Mouse (Mus musculus): ENCODE results near the gene Zfp52. TPM values are rescaled to one million over a fixed set of nuclear protein-coding genes. Genes with fewer than 3 reads are reported as not detected.

The Zfp52 gene
- polyA plus RNA-seq, 1 experiment from 2014 or later, result 3.1 TPM

- peak overlapping the region; percentile 93 for H3K4me2 ChIP-seq (ENCODE audit: low read length)
- ATAC-seq, result peak; percentile 88
- peak overlapping the region; percentile 75 for H3K27ac ChIP-seq (ENCODE audit: low read length)
- H3K36me3 ChIP-seq (ENCODE audit: control insufficient read depth, insufficient read depth), result no peaks in the 10 kb centered on the region
- H3K27me3 ChIP-seq (replicated peaks; ENCODE audit: control insufficient read depth, insufficient read depth, low read length), result no peaks in the 10 kb centered on the region
- no peaks in the 10 kb centered on the region for H3K9me3 ChIP-seq (ENCODE audit: control insufficient read depth, low read length)
- peak overlapping the region; percentile 66 for H3K9ac ChIP-seq (replicated peaks; ENCODE audit: low read depth, low read length)
- under 1% methylated on average over 37 of the region's 37 CpGs for WGBS
- H3K4me3 ChIP-seq (replicated peaks; ENCODE audit: low read length), result peak overlapping the region; percentile 65
- H3K4me1 ChIP-seq (replicated peaks; ENCODE audit: control insufficient read depth, insufficient read depth, low read length), result peaks cover 6% of the 10 kb centered on the region
Measured at GRCm38 (mm10) chr17:21516201-21517129, 18.9 kb upstream of the Zfp52 start.

- H3K9ac ChIP-seq (replicated peaks; ENCODE audit: low read depth, low read length), result peak overlapping the region; percentile 66
- WGBS, result 33% methylated on average over 4 of the region's 4 CpGs
- H3K4me1 ChIP-seq (replicated peaks; ENCODE audit: control insufficient read depth, insufficient read depth, low read length), result peaks cover 6% of the 10 kb centered on the region
- H3K27ac ChIP-seq (ENCODE audit: low read length), result peak overlapping the region; percentile 75; the same call in 1 of the 2 replicates
- no peaks in the 10 kb centered on the region for H3K36me3 ChIP-seq (ENCODE audit: control insufficient read depth, insufficient read depth)
- no peaks in the 10 kb centered on the region for H3K9me3 ChIP-seq (ENCODE audit: control insufficient read depth, low read length)
- H3K4me3 ChIP-seq (replicated peaks; ENCODE audit: low read length), result peak overlapping the region; percentile 65
- ATAC-seq, result no peak
- no peaks in the 10 kb centered on the region for H3K27me3 ChIP-seq (replicated peaks; ENCODE audit: control insufficient read depth, insufficient read depth, low read length)
- peak overlapping the region; percentile 93 for H3K4me2 ChIP-seq (ENCODE audit: low read length)
Measured at GRCm38 (mm10) chr17:21517130-21517671, 18.1 kb upstream of the Zfp52 start.

- ATAC-seq, result no peak
- no peaks in the 10 kb centered on the region for H3K27me3 ChIP-seq (replicated peaks; ENCODE audit: control insufficient read depth, insufficient read depth, low read length)
- H3K4me2 ChIP-seq (ENCODE audit: low read length), result no peak overlapping the region
- no peaks in the 10 kb centered on the region for H3K36me3 ChIP-seq (ENCODE audit: control insufficient read depth, insufficient read depth)
- peaks cover 4% of the 10 kb centered on the region for H3K4me1 ChIP-seq (replicated peaks; ENCODE audit: control insufficient read depth, insufficient read depth, low read length)
- H3K9me3 ChIP-seq (ENCODE audit: control insufficient read depth, low read length), result no peaks in the 10 kb centered on the region
- H3K4me3 ChIP-seq (replicated peaks; ENCODE audit: low read length), result no peak overlapping the region
- no peak overlapping the region for H3K9ac ChIP-seq (replicated peaks; ENCODE audit: low read depth, low read length)
- no peak overlapping the region for H3K27ac ChIP-seq (ENCODE audit: low read length)
Measured at GRCm38 (mm10) chr17:21526270-21526669, 9.1 kb upstream of the Zfp52 start.

- no peaks in the 10 kb centered on the region for H3K36me3 ChIP-seq (ENCODE audit: control insufficient read depth, insufficient read depth)
- no peak overlapping the region for H3K4me2 ChIP-seq (ENCODE audit: low read length)
- 65% methylated on average over 5 of the region's 5 CpGs for WGBS
- H3K27me3 ChIP-seq (replicated peaks; ENCODE audit: control insufficient read depth, insufficient read depth, low read length), result no peaks in the 10 kb centered on the region
- no peak overlapping the region for H3K4me3 ChIP-seq (replicated peaks; ENCODE audit: low read length)
- no peak for ATAC-seq
- H3K4me1 ChIP-seq (replicated peaks; ENCODE audit: control insufficient read depth, insufficient read depth, low read length), result peaks cover 23% of the 10 kb centered on the region
- no peak overlapping the region for H3K27ac ChIP-seq (ENCODE audit: low read length)
- no peak overlapping the region for H3K9ac ChIP-seq (replicated peaks; ENCODE audit: low read depth, low read length)
- no peaks in the 10 kb centered on the region for H3K9me3 ChIP-seq (ENCODE audit: control insufficient read depth, low read length)
Measured at GRCm38 (mm10) chr17:21530645-21531330, 4.6 kb upstream of the Zfp52 start.

- Histone ChIP-seq H3K4me3 (replicated peaks; ENCODE audit: low read length) (peak overlapping the region; percentile 59), H3K27ac (ENCODE audit: low read length) (peak overlapping the region; percentile 90), H3K9ac (replicated peaks; ENCODE audit: low read depth, low read length) (peak overlapping the region; percentile 96), H3K4me1 (replicated peaks; ENCODE audit: control insufficient read depth, insufficient read depth, low read length) (peaks cover 23% of the 10 kb centered on the region), H3K9me3 (ENCODE audit: control insufficient read depth, low read length) (no peaks in the 10 kb centered on the region), H3K36me3 (ENCODE audit: control insufficient read depth, insufficient read depth) (no peaks in the 10 kb centered on the region), H3K27me3 (replicated peaks; ENCODE audit: control insufficient read depth, insufficient read depth, low read length) (no peaks in the 10 kb centered on the region), H3K4me2 (ENCODE audit: low read length) (peak overlapping the region; percentile 81)
- ATAC-seq, result no peak
- WGBS, result 63% methylated on average over 5 of the region's 5 CpGs
Measured at GRCm38 (mm10) chr17:21531621-21532020, 3.7 kb upstream of the Zfp52 start.

GRCm38 (mm10) chr17:21532101-21532951 is 3.0 kb upstream of the Zfp52 start:
- Histone ChIP-seq H3K27me3 (replicated peaks; ENCODE audit: control insufficient read depth, insufficient read depth, low read length) (no peaks in the 10 kb centered on the region), H3K9me3 (ENCODE audit: control insufficient read depth, low read length) (no peaks in the 10 kb centered on the region), H3K9ac (replicated peaks; ENCODE audit: low read depth, low read length) (peak overlapping the region; percentile 96), H3K4me1 (replicated peaks; ENCODE audit: control insufficient read depth, insufficient read depth, low read length) (peaks cover 23% of the 10 kb centered on the region), H3K4me3 (replicated peaks; ENCODE audit: low read length) (peak overlapping the region; percentile 59), H3K27ac (ENCODE audit: low read length) (peak overlapping the region; percentile 90), H3K4me2 (ENCODE audit: low read length) (peak overlapping the region; percentile 81), H3K36me3 (ENCODE audit: control insufficient read depth, insufficient read depth) (no peaks in the 10 kb centered on the region)
- peak; percentile 89 for ATAC-seq
- under 1% methylated on average over 52 of the region's 54 CpGs for WGBS

- Histone ChIP-seq H3K27me3 (replicated peaks; ENCODE audit: control insufficient read depth, insufficient read depth, low read length) (no peaks in the 10 kb centered on the region), H3K4me3 (replicated peaks; ENCODE audit: low read length) (no peak overlapping the region), H3K9ac (replicated peaks; ENCODE audit: low read depth, low read length) (no peak overlapping the region), H3K27ac (ENCODE audit: low read length) (no peak overlapping the region), H3K9me3 (ENCODE audit: control insufficient read depth, low read length) (no peaks in the 10 kb centered on the region), H3K4me2 (ENCODE audit: low read length) (no peak overlapping the region), H3K36me3 (ENCODE audit: control insufficient read depth, insufficient read depth) (no peaks in the 10 kb centered on the region), H3K4me1 (replicated peaks; ENCODE audit: control insufficient read depth, insufficient read depth, low read length) (peaks cover 23% of the 10 kb centered on the region)
- 95% methylated on average over 1 of the region's 1 CpGs for WGBS
- no peak for ATAC-seq
Measured at GRCm38 (mm10) chr17:21533961-21534360, 1.4 kb upstream of the Zfp52 start.

- peak; percentile 19; the same call in 1 of the 2 replicates for ATAC-seq
- H3K27me3 ChIP-seq (replicated peaks; ENCODE audit: control insufficient read depth, insufficient read depth, low read length), result no peaks in the 10 kb centered on the region
- no peak overlapping the region for H3K4me2 ChIP-seq (ENCODE audit: low read length)
- H3K36me3 ChIP-seq (ENCODE audit: control insufficient read depth, insufficient read depth), result no peaks in the 10 kb centered on the region
- peaks cover 23% of the 10 kb centered on the region for H3K4me1 ChIP-seq (replicated peaks; ENCODE audit: control insufficient read depth, insufficient read depth, low read length)
- WGBS, result 25% methylated on average over 4 of the region's 4 CpGs
- no peak overlapping the region for H3K4me3 ChIP-seq (replicated peaks; ENCODE audit: low read length)
- H3K9ac ChIP-seq (replicated peaks; ENCODE audit: low read depth, low read length), result no peak overlapping the region
- H3K27ac ChIP-seq (ENCODE audit: low read length), result no peak overlapping the region
- H3K9me3 ChIP-seq (ENCODE audit: control insufficient read depth, low read length), result no peaks in the 10 kb centered on the region
Measured at GRCm38 (mm10) chr17:21534460-21535095, 761 bp upstream of the Zfp52 start.
